Mouse (Mus musculus): ENCODE results near the gene Opcml.

DNA sequence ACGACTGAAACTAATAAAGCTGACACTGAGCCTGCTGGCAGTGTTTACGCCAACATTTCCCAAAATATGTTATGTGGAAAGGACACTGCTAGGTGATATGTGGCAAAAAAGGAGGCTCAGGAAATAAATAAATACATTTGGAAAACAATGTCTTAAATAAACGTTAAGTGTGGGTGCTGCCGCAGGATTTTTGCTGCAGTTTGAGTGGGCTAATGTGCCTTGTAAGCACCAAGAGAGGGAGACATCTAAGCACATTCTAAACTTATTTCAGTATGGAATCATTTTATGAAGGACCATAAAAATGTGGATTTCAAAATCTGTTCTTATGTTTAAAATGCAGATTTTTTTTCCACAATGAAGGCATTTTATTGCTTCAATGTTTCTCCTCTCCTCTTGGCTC, 1071.4 kb downstream of the Opcml start:
- TF ChIP-seq POLR2A (IDR thresholded peaks at IDR 0.05; ENCODE audit: low read depth, low read length): no peak
- TF ChIP-seq CTCF (IDR thresholded peaks at IDR 0.05; ENCODE audit: borderline replicate concordance, insufficient read depth, low read length): no peak

All from embryonic fibroblast, embryonic 13.5 days (primary cell).